Mouse (Mus musculus) embryonic fibroblast, embryonic 13.5 days (primary cell): ENCODE measurements around the gene Vmn1r151. TPM values are rescaled to one million over a fixed set of nuclear protein-coding genes. Genes with fewer than 3 reads are reported as not detected.
"Not testable (repeated sequence)": the region's sequence is repeated elsewhere in the genome, so short reads cannot be mapped to it uniquely, and the experiment has no call there.

Experiments used
- H3K27ac ChIP-seq: 2 replicates; pipeline ENCODE4 v1.5.1; 2012; ENCODE audit warnings: low read length, control low read depth, inconsistent platforms; ENCODE audit not compliant: insufficient read depth
- H3K4me1 ChIP-seq: 2 replicates; pipeline ENCODE4 v1.6.1; 2011; ENCODE audit warnings: low read length; ENCODE audit not compliant: control insufficient read depth, insufficient read depth
- H3K4me3 ChIP-seq: 2 replicates; pipeline ENCODE4 v1.5.1; 2011; ENCODE audit warnings: mild to moderate bottlenecking, control low read depth, low read length; ENCODE audit not compliant: insufficient read depth
- polyA plus RNA-seq: library from polyadenylated mRNA; stranded (reverse); fragments of >200 nt; gene quantifications from 2 replicates; pipeline ENCODE4 v1.2.4, GENCODE M21; 2011; ENCODE audit warnings: low read depth; ENCODE audit not compliant: missing spikeins, insufficient read length

Gene Vmn1r151
- polyA plus RNA-seq: not detected in 2 replicates

DNA sequence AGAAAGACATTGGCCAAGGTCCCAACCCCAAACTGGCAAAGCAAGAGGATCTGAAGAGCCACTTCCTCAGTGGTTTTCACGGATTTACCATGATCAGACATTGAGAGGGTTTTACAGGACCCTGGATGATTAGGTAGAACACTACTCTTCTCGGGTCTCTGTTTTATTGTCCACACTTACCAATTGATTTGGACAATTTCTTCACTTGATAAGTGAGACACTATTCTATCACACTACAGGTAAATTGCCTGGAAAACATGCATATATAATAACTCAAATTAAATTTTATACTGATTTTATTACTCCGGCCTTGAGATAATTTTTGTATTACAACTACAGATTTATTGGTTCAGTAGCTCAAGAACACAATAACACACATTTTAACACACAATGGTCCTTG lies at the start of gene Vmn1r151:
Gene Vmn1r151 (minus strand): TSS at position 101 of the 400 bp plus-strand sequence.
- H3K4me1 ChIP-seq, H3K4me3 ChIP-seq, H3K27ac ChIP-seq: not testable (repeated sequence)

DNA sequence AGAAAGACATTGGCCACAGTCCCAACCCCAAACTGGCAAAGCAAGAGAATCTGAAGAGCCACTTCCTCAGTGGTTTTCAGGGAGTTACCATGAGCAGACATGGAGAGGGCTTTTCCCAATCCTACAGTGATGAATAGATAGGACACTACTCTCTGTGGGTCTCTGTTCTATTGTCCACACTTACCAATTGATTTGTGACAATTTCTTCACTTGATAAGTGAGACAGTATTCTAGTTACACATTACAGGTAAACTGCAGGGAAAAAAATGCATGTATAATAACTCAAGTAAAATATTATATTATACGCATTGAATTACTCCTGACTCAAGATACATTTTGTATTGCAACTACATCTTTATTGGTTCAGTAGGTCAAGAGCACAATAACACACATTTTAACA lies 35.3 kb upstream of the Vmn1r151 start, which contains the start of gene Gm8677:
Gene Gm8677 (minus strand): TSS at position 101 of the 400 bp plus-strand sequence.
- H3K4me3 ChIP-seq, H3K4me1 ChIP-seq, H3K27ac ChIP-seq: not testable (repeated sequence)

DNA sequence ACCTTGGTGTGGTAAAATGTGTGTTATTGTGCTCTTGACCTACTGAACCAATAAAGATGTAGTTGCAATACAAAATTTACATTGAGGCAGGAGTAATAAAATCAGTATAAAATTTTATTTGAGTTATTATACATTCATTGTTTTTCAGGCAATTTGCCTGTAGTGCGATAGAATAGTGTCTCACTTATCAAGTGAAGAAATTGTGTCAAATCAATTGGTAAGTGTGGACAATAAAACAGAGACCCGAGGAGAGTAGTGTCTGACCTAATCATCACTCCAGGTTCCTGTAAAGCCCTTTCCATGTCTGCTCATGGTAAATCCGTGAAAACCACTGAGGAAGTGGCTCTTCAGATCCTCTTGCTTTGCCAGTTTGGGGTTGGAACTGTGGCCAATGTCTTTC lies 23.2 kb upstream of the Vmn1r151 start, which contains the start of gene Vmn1r152:
Gene Vmn1r152 (plus strand): TSS at position 301 of the 400 bp plus-strand sequence.
- not testable (repeated sequence) for H3K4me1 ChIP-seq, H3K4me3 ChIP-seq, H3K27ac ChIP-seq

- not testable (repeated sequence) for H3K4me3 ChIP-seq, H3K27ac ChIP-seq
Measured at GRCm38 (mm10) chr7:22463975-22464374, 35.5 kb downstream of the Vmn1r151 start, which contains the start of gene Gm10665. Gene Gm10665 (minus strand): TSS chr7:22464075.

More at GRCm38 (mm10) chr7:22463975-22464374, 35.5 kb downstream of the Vmn1r151 start, which contains the start of gene Gm10665:
- H3K4me1 ChIP-seq: not testable (repeated sequence)

Other genes starting within 250 kb of the Vmn1r151 start
- gene Gm4187, start 170.0 kb downstream of the Vmn1r151 start, polyA plus RNA-seq: not detected in 2 replicates
- not detected in 2 replicates for gene Gm8660, start 128.6 kb downstream of the Vmn1r151 start, polyA plus RNA-seq
- not detected in 2 replicates for gene Vmn1r148, start 86.1 kb downstream of the Vmn1r151 start, polyA plus RNA-seq
- not detected in 2 replicates for gene Vmn1r149, start 61.4 kb downstream of the Vmn1r151 start, polyA plus RNA-seq
- gene Gm10665, start 35.6 kb downstream of the Vmn1r151 start, polyA plus RNA-seq: not detected in 2 replicates
- not detected in 2 replicates for gene Vmn1r152, start 23.3 kb upstream of the Vmn1r151 start, polyA plus RNA-seq
- gene Gm8677, start 35.2 kb upstream of the Vmn1r151 start, polyA plus RNA-seq: not detected in 2 replicates
- not detected in 2 replicates for gene Gm4201, start 65.7 kb upstream of the Vmn1r151 start, polyA plus RNA-seq
- gene Gm4565, start 88.4 kb upstream of the Vmn1r151 start, polyA plus RNA-seq: not detected in 2 replicates
- gene Vmn1r155, start 158.3 kb upstream of the Vmn1r151 start, polyA plus RNA-seq: not detected in 2 replicates
- not detected in 2 replicates for gene Gm8693, start 192.6 kb upstream of the Vmn1r151 start, polyA plus RNA-seq
- not detected in 2 replicates for gene Gm4567, start 220.0 kb upstream of the Vmn1r151 start, polyA plus RNA-seq